Mouse (Mus musculus) thymus, postnatal 36 days (tissue): ENCODE results near the gene Wnk1.
A peak's percentile ranks its signal among the peaks of the same experiment; 100 is the strongest.
"Not testable (repeated sequence)": the region's sequence is repeated elsewhere in the genome, so short reads cannot be mapped to it uniquely, and the experiment has no call there.

Experiments
- DNase-seq, 2 experiments: peaks; one replicate each; pipeline ENCODE4 v3.0.0; 2022; ENCODE audit warnings: mixed read lengths in 2 of 2

Wnk1 gene

GRCm38 (mm10) chr6:120038366-120039255 lies at the start of gene Wnk1:
TSS of gene Wnk1 (minus strand) at chr6:120038672.
- DNase-seq = peak; percentile 98

GRCm38 (mm10) chr6:120087041-120087440 lies 48.6 kb upstream of the Wnk1 start:
- not testable (repeated sequence) for DNase-seq

- DNase-seq = no peak
These were observed 47.4 kb upstream of the Wnk1 start for GRCm38 (mm10) chr6:120085832-120086231.

GRCm38 (mm10) chr6:120084983-120085382 lies 46.5 kb upstream of the Wnk1 start:
- no peak for DNase-seq

GRCm38 (mm10) chr6:120083442-120083841 lies 45.0 kb upstream of the Wnk1 start:
- peak in 1 of 2 experiments; percentile 22 for DNase-seq

- peak in 1 of 2 experiments; percentile 21 for DNase-seq
These were observed 44.5 kb upstream of the Wnk1 start for GRCm38 (mm10) chr6:120082951-120083411.

- no peak for DNase-seq
These were observed 43.9 kb upstream of the Wnk1 start for GRCm38 (mm10) chr6:120082251-120082950.

- peak; percentile 55 to 66 for DNase-seq
These were observed 43.0 kb upstream of the Wnk1 start for GRCm38 (mm10) chr6:120081516-120081915.

GRCm38 (mm10) chr6:120079547-120079946 lies 41.1 kb upstream of the Wnk1 start:
- no peak for DNase-seq

GRCm38 (mm10) chr6:120076619-120077450 lies 38.4 kb upstream of the Wnk1 start:
- DNase-seq = no peak

GRCm38 (mm10) chr6:120072630-120073029 lies 34.2 kb upstream of the Wnk1 start:
- no peak for DNase-seq

GRCm38 (mm10) chr6:120069546-120069945 lies 31.1 kb upstream of the Wnk1 start:
- no peak for DNase-seq

GRCm38 (mm10) chr6:120065552-120066177 lies 27.2 kb upstream of the Wnk1 start:
- peak in 1 of 2 experiments; percentile 27 for DNase-seq

- no peak for DNase-seq
These were observed 26.2 kb upstream of the Wnk1 start for GRCm38 (mm10) chr6:120064627-120065026.

GRCm38 (mm10) chr6:120062934-120063333 lies 24.5 kb upstream of the Wnk1 start:
- DNase-seq = no peak

- peak; percentile 32 to 57 for DNase-seq
These were observed 17.4 kb upstream of the Wnk1 start for GRCm38 (mm10) chr6:120055666-120056540.

GRCm38 (mm10) chr6:120054412-120054811 lies 15.9 kb upstream of the Wnk1 start:
- no peak for DNase-seq

GRCm38 (mm10) chr6:120047705-120048292 lies 9.3 kb upstream of the Wnk1 start:
- DNase-seq = peak; percentile 19 to 32

- DNase-seq = no peak
These were observed 6.9 kb upstream of the Wnk1 start for GRCm38 (mm10) chr6:120045406-120045805.

- no peak for DNase-seq
These were observed 4.3 kb upstream of the Wnk1 start for GRCm38 (mm10) chr6:120042632-120043220.

GRCm38 (mm10) chr6:120040557-120040857 lies 2.0 kb upstream of the Wnk1 start:
- DNase-seq = no peak
